7 mouse cellular contexts compared by ENCODE assay signal in the genomic region with DNA sequence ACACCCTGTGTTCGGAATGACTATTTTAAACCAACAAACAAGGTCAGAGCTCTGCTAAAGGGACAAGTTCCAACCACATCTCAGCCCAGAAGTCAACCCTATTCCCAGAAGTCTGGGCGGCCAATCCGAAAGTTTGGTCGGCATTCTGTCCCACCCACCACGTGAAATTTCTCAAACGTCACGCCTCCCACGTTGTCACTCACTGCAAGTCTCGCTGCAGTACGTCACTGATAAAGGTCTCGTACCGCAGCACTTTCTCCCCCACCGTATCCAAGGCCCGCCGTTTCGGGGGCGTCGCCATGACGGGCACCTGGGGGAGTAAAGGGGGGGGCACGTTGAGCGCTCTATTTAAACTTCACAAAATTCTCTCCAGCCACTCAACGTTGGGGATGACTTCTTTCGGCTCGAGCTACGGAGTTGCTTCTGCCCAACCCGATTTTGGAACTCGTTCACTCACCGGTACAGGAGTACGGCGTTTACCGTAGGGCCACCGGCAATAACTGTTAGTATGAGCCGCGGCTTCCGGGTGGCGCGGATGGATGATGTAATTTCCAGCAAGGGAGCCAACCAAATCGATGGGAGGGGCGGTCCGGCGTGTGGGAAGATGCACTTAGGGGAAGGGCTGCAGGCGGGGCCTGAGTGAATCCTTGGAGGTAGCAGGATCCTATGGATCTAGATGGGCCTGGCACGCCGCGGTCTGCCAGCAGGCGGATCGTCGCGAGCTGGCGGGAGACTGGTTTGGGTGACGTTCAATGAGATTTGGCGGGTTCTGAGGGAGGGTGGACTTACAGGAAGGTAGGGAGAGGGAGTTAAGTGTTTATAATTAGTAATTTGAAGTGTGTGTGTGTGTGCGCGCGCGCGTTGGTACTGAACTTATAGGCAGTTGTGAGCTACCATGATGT. TPM values are rescaled to one million over a fixed set of nuclear protein-coding genes. Genes with fewer than 3 reads are reported as not detected.
DNase-seq lines count a peak whose midpoint lies in the region; ATAC-seq and TF ChIP-seq lines count a peak whose summit lies in the region.

A gene (minus strand): TSS at position 541 of the 902 bp plus-strand sequence.

- intact Hi-C loops in left cerebral cortex, postnatal 4 days (cut with DNase I): no loop called here

- H3K9ac ChIP-seq in intestine, postnatal 0 days (ENCODE audit: low read depth, low read length): 0 out of 2 replicates have a peak within 1 kb of the TSS, but pooled peaks have one; percentile 17
- H3K9ac ChIP-seq in midbrain, embryonic 12.5 days (replicated peaks): peak within 1 kb of the TSS; percentile 50

- peak within 1 kb of the TSS; percentile 84 for H3K27ac ChIP-seq in intestine, postnatal 0 days (ENCODE audit: low read depth, low read length)
- H3K27ac ChIP-seq in midbrain, embryonic 12.5 days (replicated peaks): 0 out of 2 replicates have a peak within 1 kb of the TSS, but pooled peaks have one; percentile 46
- H3K27ac ChIP-seq in small intestine, adult 2 months (ENCODE audit: insufficient read depth, low read depth, low read length): peak within 1 kb of the TSS; percentile 94

- peak; percentile 98 for ATAC-seq in intestine, postnatal 0 days
- peak; percentile 98 for ATAC-seq in midbrain, embryonic 12.5 days (ENCODE audit: low FRiP score, low read depth)

- peak within 1 kb of the TSS; percentile 53 for H3K4me3 ChIP-seq in intestine, postnatal 0 days (ENCODE audit: low read depth, low read length)
- H3K4me3 ChIP-seq in midbrain, embryonic 12.5 days: peak within 1 kb of the TSS; percentile 56
- peak within 1 kb of the TSS; percentile 99 for H3K4me3 ChIP-seq in small intestine, adult 2 months (ENCODE audit: low read depth, low read length)

- WGBS in intestine, postnatal 0 days: 17% methylated on average over 57 of the region's 57 CpGs
- 16% methylated on average over 57 of the region's 57 CpGs for WGBS in midbrain, embryonic 12.5 days
- WGBS in small intestine, adult 2 months: 11% methylated on average over 57 of the region's 57 CpGs

- peak within 1 kb of the TSS; percentile 49 for H3K4me2 ChIP-seq in intestine, postnatal 0 days (replicated peaks; ENCODE audit: low read depth)
- H3K4me2 ChIP-seq in midbrain, embryonic 12.5 days (replicated peaks): peak within 1 kb of the TSS; percentile 50

- TF ChIP-seq POLR2A in small intestine, adult 2 months (IDR thresholded peaks at IDR 0.05; ENCODE audit: low read depth, low read length): no peak

- H3K9me3 ChIP-seq in intestine, postnatal 0 days (ENCODE audit: control insufficient read depth): no peaks in the 10 kb centered on the region
- H3K9me3 ChIP-seq in midbrain, embryonic 12.5 days: no peaks in the 10 kb centered on the region

- no peaks in the 10 kb centered on the region for H3K4me1 ChIP-seq in intestine, postnatal 0 days (replicated peaks; ENCODE audit: control insufficient read depth, insufficient read depth, low read length)
- H3K4me1 ChIP-seq in midbrain, embryonic 12.5 days: 0 out of 2 replicates have a peak, but pooled peaks cover 5% of the 10 kb centered on the region
- no peaks in the 10 kb centered on the region for H3K4me1 ChIP-seq in small intestine, adult 2 months (ENCODE audit: control insufficient read depth, insufficient read depth, insufficient read length, low read length)

- TF ChIP-seq CTCF in intestine, postnatal 0 days (IDR thresholded peaks at IDR 0.05; ENCODE audit: low read depth): peak; percentile 57
- peak; percentile 31; the same call in 1 of the 2 replicates for TF ChIP-seq CTCF in small intestine, adult 2 months (IDR thresholded peaks at IDR 0.05; ENCODE audit: extremely low read depth, insufficient read length, insufficient replicate concordance, low read depth, low read length)

- H3K27me3 ChIP-seq in intestine, postnatal 0 days (replicated peaks; ENCODE audit: control insufficient read depth, insufficient read depth, low read length): no peaks in the 10 kb centered on the region
- H3K27me3 ChIP-seq in midbrain, embryonic 12.5 days: no peaks in the 10 kb centered on the region
- H3K27me3 ChIP-seq in small intestine, adult 2 months (ENCODE audit: control insufficient read depth, insufficient read depth, low read length): no peaks in the 10 kb centered on the region

- DNase-seq in adrenal gland, adult 2 months: peak; percentile 92
- peak; percentile 80 for DNase-seq in embryo, embryonic 11.5 days (ENCODE audit: low read depth, low spot score)
- DNase-seq in gastrocnemius, postnatal 4 days (ENCODE audit: low spot score in 2 of 2): peak; percentile 66 to 82
- peak; percentile 90 for DNase-seq in left cerebral cortex, postnatal 4 days

- H3K36me3 ChIP-seq in intestine, postnatal 0 days (ENCODE audit: control insufficient read depth, insufficient read depth): no peaks in the 10 kb centered on the region
- H3K36me3 ChIP-seq in midbrain, embryonic 12.5 days: 0 out of 2 replicates have a peak, but pooled peaks cover 6% of the 10 kb centered on the region
- peaks cover 5% of the 10 kb centered on the region; the same call in 1 of the 2 replicates for H3K36me3 ChIP-seq in small intestine, adult 2 months (ENCODE audit: control insufficient read depth, insufficient read depth, low read length)

RNA-seq across cellular contexts. Expression of the gene that starts here (rescaled TPM):
- 10 to 100 TPM; 35.9 to 42.6 TPM for total RNA-seq in adrenal gland, adult 2 months (2021)
- polyA plus RNA-seq in adrenal gland, adult 2 months (2012; rRNA removed): 6.9 TPM in 2 replicates
- 10 to 100 TPM; 22.5 to 24.8 TPM for total RNA-seq in gastrocnemius, postnatal 4 days (2021)
- polyA plus RNA-seq in intestine, postnatal 0 days (2015; fragmentation: Nextera tagmentation; extraction: Ambion mirVana): 76.8 and 78.7 TPM in 2 replicates
- 10 to 100 TPM in 1 of 2 experiments, 1 to 10 TPM in 1; 10.0 to 11.7 TPM for total RNA-seq in left cerebral cortex, postnatal 4 days (2021)
- polyA plus RNA-seq in midbrain, embryonic 12.5 days (2016; fragmentation: Nextera tagmentation; extraction: Ambion mirVana): 58.2 and 66.4 TPM in 2 replicates
- 3.5 and 7.4 TPM in 2 replicates for polyA plus RNA-seq in small intestine, adult 2 months (2012; rRNA removed)

Comparison
In these comparisons a context has a peak if more than half of its experiments do, and no peak if none do; other contexts are left out.
1. Peak in every context shown above with its lines: DNase-seq, ATAC-seq, H3K4me3 ChIP-seq and H3K27ac ChIP-seq.